Mouse (Mus musculus): Measurements from ENCODE around the gene Wdr1. TPM values are rescaled to one million over a fixed set of nuclear protein-coding genes. Genes with fewer than 3 reads are reported as not detected.

Gene Wdr1
- polyA plus RNA-seq, 1 experiment from 2014 or later = 81.2 TPM

- H3K4me3 ChIP-seq (replicated peaks) = peak overlapping the region; percentile 91
- under 1% methylated on average over 41 of the region's 41 CpGs for WGBS (ENCODE audit: insufficient replicate concordance)
Measured at GRCm38 (mm10) chr5:38560586-38561425, 2.2 kb downstream of the Wdr1 start.

GRCm38 (mm10) chr5:38558831-38559230, 4.2 kb downstream of the Wdr1 start:
- peaks cover 58% of the 10 kb centered on the region for H3K4me1 ChIP-seq (replicated peaks)
- 75% methylated on average over 5 of the region's 5 CpGs for WGBS (ENCODE audit: insufficient replicate concordance)
- no peak for ATAC-seq (ENCODE audit: insufficient read depth)

More at GRCm38 (mm10) chr5:38560586-38561425, 2.2 kb downstream of the Wdr1 start:
- Histone ChIP-seq H3K4me2 (peak overlapping the region; percentile 91), H3K27ac (replicated peaks) (peak overlapping the region; percentile 93), H3K9ac (peak overlapping the region; percentile 96), H3K9me3 (replicated peaks) (no peaks in the 10 kb centered on the region), H3K4me1 (replicated peaks) (peaks cover 46% of the 10 kb centered on the region), H3K36me3 (replicated peaks) (peaks cover 37% of the 10 kb centered on the region), H3K27me3 (no peaks in the 10 kb centered on the region)
- peak; percentile 21 for ATAC-seq (ENCODE audit: insufficient read depth)

GRCm38 (mm10) chr5:38557811-38558210, 5.2 kb downstream of the Wdr1 start:
- peaks cover 66% of the 10 kb centered on the region for H3K36me3 ChIP-seq (replicated peaks)
- WGBS (ENCODE audit: insufficient replicate concordance) = 80% methylated on average over 4 of the region's 4 CpGs
- ATAC-seq (ENCODE audit: insufficient read depth) = no peak

More at GRCm38 (mm10) chr5:38558831-38559230, 4.2 kb downstream of the Wdr1 start:
- Histone ChIP-seq H3K4me2 (no peak overlapping the region), H3K27me3 (no peaks in the 10 kb centered on the region), H3K9ac (no peak overlapping the region), H3K4me3 (replicated peaks) (no peak overlapping the region), H3K36me3 (replicated peaks) (peaks cover 56% of the 10 kb centered on the region), H3K27ac (replicated peaks) (no peak overlapping the region), H3K9me3 (replicated peaks) (no peaks in the 10 kb centered on the region)

GRCm38 (mm10) chr5:38556406-38556805, 6.6 kb downstream of the Wdr1 start:
- no peak overlapping the region for H3K4me3 ChIP-seq (replicated peaks)
- WGBS (ENCODE audit: insufficient replicate concordance) = 61% methylated on average over 3 of the region's 3 CpGs
- no peak overlapping the region for H3K9ac ChIP-seq
- no peaks in the 10 kb centered on the region for H3K9me3 ChIP-seq (replicated peaks)
- H3K27me3 ChIP-seq = no peaks in the 10 kb centered on the region
- H3K27ac ChIP-seq (replicated peaks) = no peak overlapping the region
- no peak for ATAC-seq (ENCODE audit: insufficient read depth)
- peaks cover 46% of the 10 kb centered on the region for H3K4me1 ChIP-seq (replicated peaks)
- H3K36me3 ChIP-seq (replicated peaks) = peaks cover 80% of the 10 kb centered on the region
- H3K4me2 ChIP-seq = no peak overlapping the region

More at GRCm38 (mm10) chr5:38557811-38558210, 5.2 kb downstream of the Wdr1 start:
- Histone ChIP-seq H3K9me3 (replicated peaks) (no peaks in the 10 kb centered on the region), H3K4me1 (replicated peaks) (peaks cover 56% of the 10 kb centered on the region), H3K9ac (no peak overlapping the region), H3K27me3 (no peaks in the 10 kb centered on the region), H3K4me3 (replicated peaks) (no peak overlapping the region), H3K27ac (replicated peaks) (no peak overlapping the region), H3K4me2 (no peak overlapping the region)

GRCm38 (mm10) chr5:38553953-38554352, 9.1 kb downstream of the Wdr1 start:
- WGBS (ENCODE audit: insufficient replicate concordance) = 50% methylated on average over 3 of the region's 3 CpGs
- Histone ChIP-seq H3K27ac (replicated peaks) (no peak overlapping the region), H3K4me1 (replicated peaks) (peaks cover 24% of the 10 kb centered on the region), H3K9ac (no peak overlapping the region), H3K4me3 (replicated peaks) (no peak overlapping the region), H3K36me3 (replicated peaks) (peaks cover 95% of the 10 kb centered on the region), H3K27me3 (no peaks in the 10 kb centered on the region), H3K4me2 (no peak overlapping the region), H3K9me3 (replicated peaks) (no peaks in the 10 kb centered on the region)
- no peak for ATAC-seq (ENCODE audit: insufficient read depth)

GRCm38 (mm10) chr5:38553491-38553890, 9.5 kb downstream of the Wdr1 start:
- WGBS (ENCODE audit: insufficient replicate concordance) = 72% methylated on average over 4 of the region's 4 CpGs
- Histone ChIP-seq H3K9ac (no peak overlapping the region), H3K4me1 (replicated peaks) (peaks cover 20% of the 10 kb centered on the region; the same call in 1 of the 2 replicates), H3K4me2 (no peak overlapping the region), H3K9me3 (replicated peaks) (no peaks in the 10 kb centered on the region), H3K27ac (replicated peaks) (no peak overlapping the region), H3K36me3 (replicated peaks) (peaks cover 95% of the 10 kb centered on the region), H3K27me3 (no peaks in the 10 kb centered on the region), H3K4me3 (replicated peaks) (no peak overlapping the region)
- ATAC-seq (ENCODE audit: insufficient read depth) = no peak

GRCm38 (mm10) chr5:38552615-38553014, 10.4 kb downstream of the Wdr1 start:
- Histone ChIP-seq H3K36me3 (replicated peaks) (peaks cover 94% of the 10 kb centered on the region), H3K9ac (no peak overlapping the region), H3K4me2 (no peak overlapping the region), H3K27me3 (no peaks in the 10 kb centered on the region), H3K4me1 (replicated peaks) (peaks cover 16% of the 10 kb centered on the region; the same call in 1 of the 2 replicates), H3K27ac (replicated peaks) (no peak overlapping the region), H3K9me3 (replicated peaks) (no peaks in the 10 kb centered on the region), H3K4me3 (replicated peaks) (no peak overlapping the region)
- 83% methylated on average over 3 of the region's 3 CpGs for WGBS (ENCODE audit: insufficient replicate concordance)
- ATAC-seq (ENCODE audit: insufficient read depth) = no peak

- 66% methylated on average over 1 of the region's 1 CpGs for WGBS (ENCODE audit: insufficient replicate concordance)
- Histone ChIP-seq H3K4me2 (no peak overlapping the region), H3K4me1 (replicated peaks) (peaks cover 12% of the 10 kb centered on the region; the same call in 1 of the 2 replicates), H3K36me3 (replicated peaks) (peaks cover 99% of the 10 kb centered on the region), H3K9me3 (replicated peaks) (no peaks in the 10 kb centered on the region), H3K27ac (replicated peaks) (peak overlapping the region; percentile 19; the same call in 1 of the 2 replicates), H3K4me3 (replicated peaks) (no peak overlapping the region), H3K9ac (no peak overlapping the region), H3K27me3 (no peaks in the 10 kb centered on the region)
- no peak for ATAC-seq (ENCODE audit: insufficient read depth)
Measured at GRCm38 (mm10) chr5:38550221-38550768, 12.7 kb downstream of the Wdr1 start.

GRCm38 (mm10) chr5:38549461-38549909, 13.5 kb downstream of the Wdr1 start:
- WGBS (ENCODE audit: insufficient replicate concordance) = 83% methylated on average over 3 of the region's 3 CpGs
- H3K27ac ChIP-seq (replicated peaks) = no peak overlapping the region
- no peak overlapping the region for H3K4me2 ChIP-seq
- H3K9ac ChIP-seq = no peak overlapping the region
- H3K4me1 ChIP-seq (replicated peaks) = peaks cover 8% of the 10 kb centered on the region; the same call in 1 of the 2 replicates
- peaks cover 99% of the 10 kb centered on the region for H3K36me3 ChIP-seq (replicated peaks)
- H3K9me3 ChIP-seq (replicated peaks) = no peaks in the 10 kb centered on the region
- no peaks in the 10 kb centered on the region for H3K27me3 ChIP-seq
- H3K4me3 ChIP-seq (replicated peaks) = no peak overlapping the region
- ATAC-seq (ENCODE audit: insufficient read depth) = no peak

- Histone ChIP-seq H3K27ac (replicated peaks) (no peak overlapping the region), H3K4me2 (no peak overlapping the region), H3K9me3 (replicated peaks) (no peaks in the 10 kb centered on the region), H3K4me3 (replicated peaks) (no peak overlapping the region), H3K27me3 (no peaks in the 10 kb centered on the region), H3K9ac (no peak overlapping the region), H3K4me1 (replicated peaks) (no peaks in the 10 kb centered on the region), H3K36me3 (replicated peaks) (peaks cover 99% of the 10 kb centered on the region)
- WGBS (ENCODE audit: insufficient replicate concordance) = 81% methylated on average over 6 of the region's 6 CpGs
- ATAC-seq (ENCODE audit: insufficient read depth) = no peak
Measured at GRCm38 (mm10) chr5:38547375-38547774, 15.6 kb downstream of the Wdr1 start.

Measured in liver, embryonic 15.5 days (tissue).